ENCODE assay signal across 17 mouse cellular contexts in genomic region chr12:100509615-100510282, GRCm38 (mm10). TPM values are rescaled to one million over a fixed set of nuclear protein-coding genes. Genes with fewer than 3 reads are reported as not detected.
A peak's percentile ranks its signal among the peaks of the same experiment; 100 is the strongest.
DNase-seq lines count a peak whose midpoint lies in the region; ATAC-seq and TF ChIP-seq lines count a peak whose summit lies in the region.
"Had no signal": no experiment of that assay in that cellular context is flagged by ENCODE, and none has a peak within 500 bp of the region (broad histone marks: within the 10 kb centered on the region; RNA-seq: fewer than 3 reads in every experiment).

No protein-coding gene starts in this region.

- H3K4me2 ChIP-seq in lung, postnatal 0 days (replicated peaks; ENCODE audit: low read depth, low read length): no peak overlapping the region
- H3K4me2 ChIP-seq: limb, embryonic 15.5 days; lung, embryonic 15.5 days had no signal

- H3K4me1 ChIP-seq in lung, postnatal 0 days (ENCODE audit: insufficient read depth, low read depth, low read length): no peaks in the 10 kb centered on the region
- H3K4me1 ChIP-seq: lung, embryonic 15.5 days had no signal

- no peak overlapping the region for H3K9ac ChIP-seq in lung, postnatal 0 days (replicated peaks; ENCODE audit: low read depth)
- H3K9ac ChIP-seq: limb, embryonic 15.5 days; lung, embryonic 15.5 days had no signal

- no peak for TF ChIP-seq CTCF in lung, postnatal 0 days (IDR thresholded peaks at IDR 0.05)

- no peak for TF ChIP-seq EP300 in lung, postnatal 0 days (IDR thresholded peaks at IDR 0.05)

- DNase-seq in heart, adult 11 months: peak; percentile 85
- no peak for DNase-seq in heart, adult 9 months (ENCODE audit: low spot score in 2 of 2)
- peak; percentile 56 for DNase-seq in kidney, adult 9 months
- no peak for DNase-seq in kidney, postnatal 36 days
- no peak for DNase-seq in lung, postnatal 0 days (ENCODE audit: low spot score)
- no peak for DNase-seq in lung, postnatal 10 days
- DNase-seq in spleen, postnatal 14 days (ENCODE audit: low spot score in 2 of 2): no peak
- DNase-seq: B cell, adult 2 months; cerebellum, adult 8-10 months; retina, postnatal 1 day; right cerebral cortex, postnatal 4 days had no signal

- no peak overlapping the region for H3K27ac ChIP-seq in lung, postnatal 0 days (ENCODE audit: low read length)
- H3K27ac ChIP-seq in macrophage: peak overlapping the region; percentile 84
- H3K27ac ChIP-seq: limb, embryonic 15.5 days; lung, embryonic 15.5 days; stomach, postnatal 0 days had no signal

- H3K27me3 ChIP-seq in lung, postnatal 0 days (replicated peaks; ENCODE audit: insufficient read depth, low read length): no peaks in the 10 kb centered on the region
- H3K27me3 ChIP-seq: limb, embryonic 15.5 days; lung, embryonic 15.5 days had no signal

- 73% methylated on average over 9 of the region's 9 CpGs for whole genome bisulfite sequencing in lung, postnatal 0 days
- WGBS in macrophage (ENCODE audit: missing documents): 96% methylated on average over 9 of the region's 9 CpGs

- no peaks in the 10 kb centered on the region for H3K36me3 ChIP-seq in lung, postnatal 0 days (ENCODE audit: insufficient read depth, low read length)
- no peaks in the 10 kb centered on the region for H3K36me3 ChIP-seq in macrophage (ENCODE audit: inconsistent target)
- H3K36me3 ChIP-seq: lung, embryonic 15.5 days had no signal

- no peaks in the 10 kb centered on the region for H3K9me3 ChIP-seq in lung, postnatal 0 days (ENCODE audit: low read length)
- H3K9me3 ChIP-seq: limb, embryonic 15.5 days; lung, embryonic 15.5 days had no signal

- no peak overlapping the region for H3K4me3 ChIP-seq in lung, postnatal 0 days (ENCODE audit: low read depth, low read length)
- H3K4me3 ChIP-seq in macrophage (ENCODE audit: inconsistent target): no peak overlapping the region
- H3K4me3 ChIP-seq: limb, embryonic 15.5 days; lung, embryonic 15.5 days had no signal

- H3K79me2 ChIP-seq in macrophage (ENCODE audit: inconsistent target): peaks cover 85% of the 10 kb centered on the region

- ATAC-seq in lung, postnatal 0 days: 0 out of 2 replicates have a peak, but pooled peaks have one; percentile 16
- ATAC-seq: hindbrain, embryonic 16.5 days; midbrain, embryonic 16.5 days had no signal

RNA-seq across cellular contexts. Expression of gene Ttc7b, which starts 10.9 kb away (rescaled TPM):
- polyA plus RNA-seq in lung, postnatal 0 days (2015; fragmentation: Nextera tagmentation; extraction: Ambion mirVana): 6.6 and 6.9 TPM in 2 replicates
- 100 to 1,000 TPM in 17 of 26 experiments, 10 to 100 TPM in 9; 75.1 to 195 (median 117) TPM for total RNA-seq in macrophage (2018; cell fraction: chromatin; rRNA removed)
- total RNA-seq in macrophage (2018; cell fraction: cytosol; rRNA removed): 10 to 100 TPM; 21.3 to 44.4 (median 32.3) TPM
- 100 to 1,000 TPM in 5 of 26 experiments, 10 to 100 TPM in 21; 40.5 to 130 (median 63.7) TPM for total RNA-seq in macrophage (2018; cell fraction: nucleus; rRNA removed)
- 21.7 to 32.3 TPM (median 29.4 TPM) in 3 replicates for polyA plus RNA-seq in macrophage (2018)

Comparison
In these comparisons a context has a peak if more than half of its experiments do, and no peak if none do; other contexts are left out.
1. DNase-seq: peak in heart, adult 11 months (single experiment) and kidney, adult 9 months (single experiment); none in heart, adult 9 months (0 of 2), kidney, postnatal 36 days (0 of 2), lung, postnatal 0 days (single experiment), lung, postnatal 10 days (single experiment) and spleen, postnatal 14 days (0 of 2).